Mouse (Mus musculus): Measurements from ENCODE around the gene Mlx.

DNA sequence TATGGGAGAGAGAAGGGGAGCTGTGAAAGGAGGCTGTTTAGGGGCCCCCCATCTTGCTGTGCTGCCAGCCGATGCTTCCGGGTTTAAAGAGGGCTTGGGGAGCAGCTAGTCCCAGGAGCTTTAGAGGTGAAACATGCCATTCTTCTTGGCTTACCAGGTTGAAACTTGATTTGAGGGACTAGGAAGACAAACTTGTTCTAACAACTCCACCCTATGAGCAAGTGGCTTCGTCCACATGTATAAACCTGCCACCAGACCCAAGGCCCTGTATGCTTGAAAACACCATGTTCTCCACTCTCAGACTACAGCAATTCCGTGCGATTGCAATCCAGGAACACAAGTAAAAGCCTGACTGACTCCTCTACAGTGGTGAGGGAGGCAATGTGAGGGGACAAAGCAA is 15.9 kb downstream of the Mlx start:
- TF ChIP-seq HCFC1 (IDR thresholded peaks at IDR 0.05; ENCODE audit: low read depth, low read length) = no peak
- no peak for TF ChIP-seq CTCF (conservative IDR thresholded peaks at IDR 0.05 in 1 of 2, IDR thresholded peaks at IDR 0.05 in 1 of 2; ENCODE audit: low read depth in 2 of 2, low read length in 2 of 2)
- no peak for TF ChIP-seq USF1 (IDR thresholded peaks at IDR 0.05; ENCODE audit: low read depth, low read length)
- TF ChIP-seq EP300 (IDR thresholded peaks at IDR 0.05; ENCODE audit: low read length) = no peak
- no peak for TF ChIP-seq TBP (conservative IDR thresholded peaks at IDR 0.05; ENCODE audit: low read depth, low read length)
- TF ChIP-seq ZC3H11A (IDR thresholded peaks at IDR 0.05; ENCODE audit: low read depth, low read length) = no peak
- no peak for TF ChIP-seq USF2 (conservative IDR thresholded peaks at IDR 0.05; ENCODE audit: low read depth, low read length)
